Mouse (Mus musculus) embryonic facial prominence, embryonic 14.5 days (tissue): ENCODE results near the gene Gm42421. TPM values are rescaled to one million over a fixed set of nuclear protein-coding genes. Genes with fewer than 3 reads are reported as not detected.
A peak's percentile ranks its signal among the peaks of the same experiment; 100 is the strongest.

Source experiments
- ATAC-seq: fragments of 200-750 bp; cut with Nextera tagmentation; 2 replicates; pipeline ENCODE4 v1.8.0; 2017; ENCODE audit warnings: low read depth, moderate number of reproducible peaks, moderate TSS enrichment
- DNase-seq: peaks from one replicate; pipeline ENCODE4 v3.0.0-alpha.2; 2015; ENCODE audit warnings: low spot score
- H3K27ac ChIP-seq: fragments of 300-500 bp; sonication (generic); replicated peaks from 2 replicates; pipeline ENCODE4 v1.5.1; 2014; ENCODE audit warnings: low read depth, mild to moderate bottlenecking, low read length, moderate library complexity
- H3K27me3 ChIP-seq: fragments of 300-500 bp; sonication (generic); replicated peaks from 2 replicates; pipeline ENCODE4 v1.6.1; 2014; ENCODE audit warnings: low read length; ENCODE audit not compliant: control insufficient read depth, insufficient read depth
- H3K36me3 ChIP-seq: fragments of 300-500 bp; sonication (generic); 2 replicates; pipeline ENCODE4 v1.6.1; 2014; ENCODE audit warnings: low read length, mixed read lengths; ENCODE audit not compliant: control insufficient read depth, insufficient read depth
- H3K4me1 ChIP-seq: fragments of 300-500 bp; sonication (generic); 2 replicates; pipeline ENCODE4 v1.6.1; 2014; ENCODE audit warnings: antibody characterized with exemption, low read length; ENCODE audit not compliant: control insufficient read depth, insufficient read depth
- H3K4me2 ChIP-seq: fragments of 300-500 bp; sonication (generic); 2 replicates; pipeline ENCODE4 v1.6.1; 2014; ENCODE audit warnings: low read depth, mild to moderate bottlenecking, low read length, moderate library complexity, mixed read lengths
- H3K4me3 ChIP-seq: fragments of 300-500 bp; sonication (generic); 2 replicates; pipeline ENCODE4 v1.5.1; 2014; ENCODE audit warnings: low read depth, mild to moderate bottlenecking, low read length
- H3K9ac ChIP-seq: fragments of 300-500 bp; sonication (generic); 2 replicates; pipeline ENCODE4 v1.6.1; 2014; ENCODE audit warnings: low read depth, mild to moderate bottlenecking, low read length, moderate library complexity, mixed read lengths
- H3K9me3 ChIP-seq: fragments of 300-500 bp; sonication (generic); 2 replicates; pipeline ENCODE4 v1.6.1; 2016; ENCODE audit warnings: low read length; ENCODE audit not compliant: control insufficient read depth
- WGBS: fragments of 180-500 bp; shearing (Covaris S2); extraction: QIAGEN DNeasy Blood & Tissue Kit; methylation state at CpG from one replicate; pipeline ENCODE4 v1.1.7; 2014; 5-methylcytosine and 5-hydroxymethylcytosine counted together
- polyA plus RNA-seq: library from polyadenylated mRNA; unstranded; fragments of >200 nt; fragmentation: Nextera tagmentation; extraction: Ambion mirVana; gene quantifications from 2 replicates; pipeline ENCODE4 v1.2.1, GENCODE M21; 2014

Gm42421 gene
- polyA plus RNA-seq, 1 experiment from 2014 or later = 0.49 TPM

- DNase-seq = no peak
- no peak overlapping the region for H3K4me3 ChIP-seq
- H3K4me1 ChIP-seq = no peaks in the 10 kb centered on the region
- no peaks in the 10 kb centered on the region for H3K9me3 ChIP-seq
- 59% methylated on average over 2 of the region's 2 CpGs for WGBS
- ATAC-seq = 0 out of 2 replicates have a peak, but pooled peaks have one; percentile 41
- H3K27me3 ChIP-seq = no peaks in the 10 kb centered on the region
- H3K27ac ChIP-seq = no peak overlapping the region
- H3K9ac ChIP-seq = no peak overlapping the region
- H3K36me3 ChIP-seq = no peaks in the 10 kb centered on the region
- H3K4me2 ChIP-seq = no peak overlapping the region
These were observed 47.6 kb downstream of the Gm42421 start for GRCm38 (mm10) chr5:143975631-143975933.

- ATAC-seq (no peak), DNase-seq (no peak)
- Histone ChIP-seq H3K4me1 (no peaks in the 10 kb centered on the region), H3K27ac (no peak overlapping the region), H3K9me3 (no peaks in the 10 kb centered on the region), H3K36me3 (no peaks in the 10 kb centered on the region), H3K4me2 (no peak overlapping the region), H3K27me3 (no peaks in the 10 kb centered on the region), H3K9ac (no peak overlapping the region), H3K4me3 (no peak overlapping the region)
- WGBS = 87% methylated on average over 11 of the region's 11 CpGs
These were observed 48.3 kb downstream of the Gm42421 start for GRCm38 (mm10) chr5:143976232-143976631.

GRCm38 (mm10) chr5:143976726-143977431 is 48.9 kb downstream of the Gm42421 start:
- Histone ChIP-seq H3K4me3 (no peak overlapping the region), H3K27ac (no peak overlapping the region), H3K27me3 (no peaks in the 10 kb centered on the region), H3K4me2 (no peak overlapping the region), H3K4me1 (no peaks in the 10 kb centered on the region), H3K9ac (no peak overlapping the region), H3K36me3 (no peaks in the 10 kb centered on the region), H3K9me3 (no peaks in the 10 kb centered on the region)
- no peak for DNase-seq
- WGBS = 79% methylated on average over 16 of the region's 16 CpGs
- ATAC-seq = no peak

GRCm38 (mm10) chr5:143980858-143981257 is 52.9 kb downstream of the Gm42421 start:
- Histone ChIP-seq H3K27me3 (no peaks in the 10 kb centered on the region), H3K4me2 (no peak overlapping the region), H3K36me3 (peaks cover 15% of the 10 kb centered on the region), H3K27ac (no peak overlapping the region), H3K9ac (no peak overlapping the region), H3K4me3 (no peak overlapping the region), H3K9me3 (no peaks in the 10 kb centered on the region), H3K4me1 (no peaks in the 10 kb centered on the region)
- no peak; the same call in 1 of the 2 replicates for ATAC-seq
- 23% methylated on average over 9 of the region's 9 CpGs for WGBS
- peak; percentile 26 for DNase-seq

- Histone ChIP-seq H3K27me3 (no peaks in the 10 kb centered on the region), H3K4me2 (no peak overlapping the region), H3K36me3 (peaks cover 29% of the 10 kb centered on the region), H3K4me3 (no peak overlapping the region), H3K27ac (no peak overlapping the region), H3K9me3 (no peaks in the 10 kb centered on the region), H3K4me1 (no peaks in the 10 kb centered on the region), H3K9ac (no peak overlapping the region)
- ATAC-seq = no peak
- 79% methylated on average over 2 of the region's 2 CpGs for WGBS
- DNase-seq = no peak
These were observed 54.4 kb downstream of the Gm42421 start for GRCm38 (mm10) chr5:143982361-143982760.

GRCm38 (mm10) chr5:143985381-143985780 is 57.4 kb downstream of the Gm42421 start:
- Histone ChIP-seq H3K27me3 (no peaks in the 10 kb centered on the region), H3K27ac (no peak overlapping the region), H3K9me3 (no peaks in the 10 kb centered on the region), H3K4me2 (no peak overlapping the region), H3K36me3 (peaks cover 58% of the 10 kb centered on the region), H3K4me1 (no peaks in the 10 kb centered on the region), H3K4me3 (no peak overlapping the region), H3K9ac (no peak overlapping the region)
- DNase-seq = no peak
- WGBS = 88% methylated on average over 7 of the region's 7 CpGs
- ATAC-seq = no peak

Other genes starting within 250 kb of the Gm42421 start
- 18.1 and 19.2 TPM in 2 replicates for gene Usp42, start 195.9 kb upstream of the Gm42421 start, polyA plus RNA-seq
- 38.4 and 39.8 TPM in 2 replicates for gene Eif2ak1, start 110.4 kb upstream of the Gm42421 start, polyA plus RNA-seq
- gene Ankrd61, start 30.5 kb upstream of the Gm42421 start, polyA plus RNA-seq = 0.18 TPM in 1 of 2 replicates, not detected in the other
- gene Aimp2, start 18.3 kb upstream of the Gm42421 start, polyA plus RNA-seq = 100 and 102 TPM in 2 replicates
- 20.9 and 23.3 TPM in 2 replicates for gene Pms2, start 18.2 kb upstream of the Gm42421 start, polyA plus RNA-seq
- 3.3 and 4.7 TPM in 2 replicates for gene Rsph10b, start 4.9 kb downstream of the Gm42421 start, polyA plus RNA-seq
- gene Ccz1, start 86.7 kb downstream of the Gm42421 start, polyA plus RNA-seq = 69.6 and 76.1 TPM in 2 replicates
- 0.34 and 1.1 TPM in 2 replicates for gene Ocm, start 98.5 kb downstream of the Gm42421 start, polyA plus RNA-seq
- gene Lmtk2, start 172.3 kb downstream of the Gm42421 start, polyA plus RNA-seq = 3.7 and 4.2 TPM in 2 replicates